Mouse (Mus musculus) c-Kit-positive CD71-positive TER-119-negative erythroid progenitor cells, embryonic 14.5 days (primary cell): ENCODE data around the gene Fgfr1op2.
A peak's percentile ranks its signal among the peaks of the same experiment; 100 is the strongest.
"Not testable (repeated sequence)": the region's sequence is repeated elsewhere in the genome, so short reads cannot be mapped to it uniquely, and the experiment has no call there.

ENCODE experiments used
- DNase-seq: peaks from one replicate; pipeline ENCODE4 v3.0.0-alpha.2; 2013; ENCODE audit warnings: low read depth

Fgfr1op2 gene

GRCm38 (mm10) chr6:146576903-146577302 lies at the start of gene Fgfr1op2:
Fgfr1op2 (plus strand) TSS chr6:146577203.
- no peak for DNase-seq

- DNase-seq = no peak
Measured at GRCm38 (mm10) chr6:146527537-146527936, 49.5 kb upstream of the Fgfr1op2 start.

- DNase-seq = no peak
Measured at GRCm38 (mm10) chr6:146530363-146530762, 46.6 kb upstream of the Fgfr1op2 start.

- DNase-seq = no peak
Measured at GRCm38 (mm10) chr6:146530769-146531168, 46.2 kb upstream of the Fgfr1op2 start.

GRCm38 (mm10) chr6:146533146-146533545 lies 43.9 kb upstream of the Fgfr1op2 start:
- DNase-seq = no peak

GRCm38 (mm10) chr6:146535501-146535900 lies 41.5 kb upstream of the Fgfr1op2 start:
- DNase-seq = no peak

GRCm38 (mm10) chr6:146537111-146537510 lies 39.9 kb upstream of the Fgfr1op2 start:
- no peak for DNase-seq

- DNase-seq = no peak
Measured at GRCm38 (mm10) chr6:146538071-146538470, 38.9 kb upstream of the Fgfr1op2 start.

GRCm38 (mm10) chr6:146538661-146539060 lies 38.3 kb upstream of the Fgfr1op2 start:
- no peak for DNase-seq

GRCm38 (mm10) chr6:146540386-146540785 lies 36.6 kb upstream of the Fgfr1op2 start:
- no peak for DNase-seq

GRCm38 (mm10) chr6:146544622-146545021 lies 32.4 kb upstream of the Fgfr1op2 start:
- DNase-seq = no peak

- no peak for DNase-seq
Measured at GRCm38 (mm10) chr6:146545289-146545865, 31.6 kb upstream of the Fgfr1op2 start.

- DNase-seq = no peak
Measured at GRCm38 (mm10) chr6:146550421-146550820, 26.6 kb upstream of the Fgfr1op2 start.

- no peak for DNase-seq
Measured at GRCm38 (mm10) chr6:146551326-146551725, 25.7 kb upstream of the Fgfr1op2 start.

- not testable (repeated sequence) for DNase-seq
Measured at GRCm38 (mm10) chr6:146562461-146562860, 14.5 kb upstream of the Fgfr1op2 start.

GRCm38 (mm10) chr6:146572073-146572472 lies 4.9 kb upstream of the Fgfr1op2 start:
- DNase-seq = no peak

- DNase-seq = peak; percentile 95
Measured at GRCm38 (mm10) chr6:146577310-146578109, 507 bp downstream of the Fgfr1op2 start, which contains the start of gene Ints13. Ints13 (minus strand) TSS chr6:146577835.

GRCm38 (mm10) chr6:146578111-146578531 lies 1.1 kb downstream of the Fgfr1op2 start:
- peak; percentile 33 for DNase-seq

GRCm38 (mm10) chr6:146578586-146578985 lies 1.6 kb downstream of the Fgfr1op2 start:
- DNase-seq = peak; percentile 46

- DNase-seq = no peak
Measured at GRCm38 (mm10) chr6:146580381-146580926, 3.5 kb downstream of the Fgfr1op2 start.

- no peak for DNase-seq
Measured at GRCm38 (mm10) chr6:146583366-146584046, 6.5 kb downstream of the Fgfr1op2 start.

GRCm38 (mm10) chr6:146585134-146585533 lies 8.1 kb downstream of the Fgfr1op2 start:
- DNase-seq = no peak
